Mouse (Mus musculus) liver, embryonic 14.5 days (tissue): Measurements from ENCODE around the gene Unc93b1.

Experiments used
- CTCF ChIP-seq: IDR thresholded peaks from 2 replicates; pipeline ENCODE4 v1.5.1; 2016; ENCODE audit warnings: antibody characterized with exemption, low read depth, control low read depth
- EP300 ChIP-seq: IDR thresholded peaks from 2 replicates; pipeline ENCODE4 v1.6.1; 2016; ENCODE audit warnings: antibody characterized with exemption, low read depth

GRCm38 (mm10) chr19:3930262-3931057 lies 4.5 kb upstream of the Unc93b1 start:
- TF ChIP-seq CTCF (no peak), EP300 (no peak)
